Mouse (Mus musculus): ENCODE data around the gene Notch2.

GRCm38 (mm10) chr3:98092680-98093370 is 79.5 kb downstream of the Notch2 start:
- TF ChIP-seq POLR2A (IDR thresholded peaks at IDR 0.05; ENCODE audit: extremely low read depth, insufficient read depth, low read length) = no peak
- no peak for TF ChIP-seq CTCF (IDR thresholded peaks at IDR 0.05; ENCODE audit: extremely low read depth, insufficient read depth, low read length)

Data from cortical plate, adult 2 months (tissue).